Mouse (Mus musculus) Muller cell, postnatal 12 days (primary cell): ENCODE results near the gene Enho.

ENCODE experiments used
- DNase-seq: peaks from one replicate; pipeline ENCODE4 v3.0.0-alpha.2; 2015; ENCODE audit errors: inconsistent ontology term

Enho gene

DNA sequence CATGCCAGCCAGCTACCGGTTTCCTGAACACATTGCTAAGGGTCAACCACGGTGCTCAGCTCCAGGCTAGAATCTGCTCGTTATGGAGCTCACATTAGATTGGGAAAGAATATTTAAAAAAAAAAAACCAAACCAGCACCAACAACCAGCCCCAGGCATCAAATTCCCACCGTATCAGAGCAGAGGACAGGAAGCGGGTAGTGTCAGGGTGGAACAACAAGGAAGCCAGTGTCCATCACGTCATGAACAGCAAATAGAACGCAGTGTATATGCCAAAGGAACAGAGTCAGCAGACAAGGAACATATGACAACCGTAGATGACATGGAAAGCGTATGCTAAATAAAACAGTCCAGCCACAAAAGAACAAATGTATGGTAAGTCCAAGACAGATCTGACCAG, 7.1 kb downstream of the Enho start:
- no peak for DNase-seq

GRCm38 (mm10) chr4:41631390-41631789, 8.7 kb downstream of the Enho start:
- DNase-seq, result peak; percentile 73

- DNase-seq, result no peak
Observed at GRCm38 (mm10) chr4:41630196-41630595, 9.9 kb downstream of the Enho start.

- DNase-seq, result peak; percentile 44
Observed at GRCm38 (mm10) chr4:41628202-41628927, 11.8 kb downstream of the Enho start.

DNA sequence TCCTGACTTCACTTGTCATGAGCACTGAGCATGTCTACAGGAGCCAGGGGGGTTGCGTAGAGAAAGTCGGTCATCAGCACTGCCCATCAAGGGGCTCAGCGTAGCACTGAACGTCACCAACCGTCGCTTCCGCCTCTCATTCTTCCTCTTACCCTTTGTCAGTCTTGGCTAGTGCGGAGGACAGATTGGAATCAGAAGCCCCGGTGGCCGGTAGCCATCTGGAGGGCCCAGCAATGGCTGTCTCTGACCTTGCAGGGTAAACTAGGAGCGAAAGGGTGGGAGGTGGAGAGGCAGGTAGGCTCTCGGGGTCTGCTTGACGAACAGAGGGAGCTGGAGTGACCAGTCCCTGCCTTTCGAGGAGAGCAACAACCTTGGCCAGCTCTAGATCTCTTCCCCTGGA, 18.1 kb downstream of the Enho start:
- DNase-seq, result no peak

DNA sequence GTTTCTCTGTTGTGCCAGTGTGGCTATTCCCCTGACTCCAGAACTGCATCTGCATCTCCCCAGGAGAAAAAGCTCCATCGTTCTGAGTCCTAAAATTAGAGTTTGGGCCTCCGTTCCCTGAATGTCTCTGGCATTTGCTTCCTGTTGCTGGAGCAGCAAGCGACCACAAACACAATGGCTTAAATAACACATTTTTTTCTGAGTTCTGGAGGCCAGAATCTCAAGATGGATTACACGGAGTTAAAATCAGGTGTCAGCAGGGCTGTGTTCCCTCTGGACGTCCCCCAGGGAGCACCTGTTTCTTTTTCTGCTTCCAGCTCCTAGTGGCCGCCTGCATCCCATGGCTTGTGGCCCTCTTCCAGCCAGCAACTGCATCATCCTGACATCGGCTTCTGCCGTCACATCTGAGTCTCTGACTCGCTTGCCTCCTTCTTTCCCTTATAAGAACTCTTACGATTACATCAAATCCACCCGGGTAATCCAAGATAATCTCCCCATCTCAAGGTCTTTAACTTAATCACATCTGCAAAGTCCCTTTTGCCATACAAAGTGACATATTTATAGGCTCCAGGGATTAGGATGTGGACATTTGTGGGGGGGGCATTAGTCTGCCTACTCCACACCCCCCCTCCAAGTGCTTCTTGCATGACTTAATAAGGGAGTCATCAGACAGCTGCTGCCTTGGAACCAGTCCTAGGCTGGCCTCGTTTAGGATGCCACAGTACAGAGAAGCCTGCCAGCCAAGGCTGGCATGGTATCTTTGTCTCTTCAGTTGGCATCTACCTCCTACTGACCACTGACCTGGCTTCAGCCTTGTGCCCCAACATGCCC, 21.0 kb downstream of the Enho start:
- DNase-seq, result peak; percentile 88

GRCm38 (mm10) chr4:41615661-41616599, 24.2 kb downstream of the Enho start:
- DNase-seq, result peak; percentile 99

GRCm38 (mm10) chr4:41614156-41614555, 26.0 kb downstream of the Enho start:
- peak; percentile 56 for DNase-seq

GRCm38 (mm10) chr4:41612166-41612565, 28.0 kb downstream of the Enho start:
- no peak for DNase-seq

- peak; percentile 46 for DNase-seq
Observed at GRCm38 (mm10) chr4:41610594-41610980, 29.5 kb downstream of the Enho start.

DNA sequence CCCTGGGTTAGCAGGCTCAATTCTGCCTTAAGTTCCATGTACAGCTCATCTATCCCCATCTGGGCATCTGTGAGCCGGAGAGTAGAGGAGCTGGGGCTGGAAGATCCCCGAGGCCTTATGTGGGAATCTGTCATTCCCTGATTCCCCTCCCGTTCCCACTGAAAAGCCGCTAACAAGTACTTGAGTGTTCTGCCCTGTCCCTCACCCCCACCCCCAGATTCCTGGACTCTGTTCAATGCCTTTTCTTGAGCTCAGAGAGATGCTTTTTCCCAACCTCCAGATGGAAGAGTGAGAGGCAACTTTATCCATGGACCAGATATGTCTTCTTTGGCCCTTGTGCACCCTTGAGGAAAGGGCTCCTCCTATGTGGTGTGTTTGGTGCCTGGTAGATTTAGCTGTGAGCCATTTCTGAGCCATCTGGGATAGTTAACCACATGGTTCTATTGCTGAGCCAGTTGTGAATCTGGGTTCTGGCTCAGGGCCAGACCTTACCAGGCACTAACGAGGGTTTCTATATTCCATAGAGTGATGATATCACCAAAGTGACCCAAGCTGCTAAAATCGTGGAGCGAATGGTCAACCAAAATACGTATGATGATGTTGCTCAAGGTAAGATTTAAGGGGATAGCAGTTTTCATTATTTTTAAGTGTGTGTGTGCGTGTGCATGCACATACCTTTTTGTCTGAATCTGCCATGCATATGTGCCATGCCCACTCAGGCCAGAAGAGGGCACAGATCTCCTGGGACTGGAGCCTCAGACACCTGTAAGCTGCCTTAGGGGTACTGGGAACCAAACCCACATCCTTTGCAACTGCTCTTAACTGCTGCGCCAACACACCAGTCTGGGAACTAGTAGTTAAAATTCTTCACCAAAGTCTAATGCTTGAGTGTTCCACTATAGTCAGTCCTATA, 30.2 kb downstream of the Enho start:
- DNase-seq, result no peak

GRCm38 (mm10) chr4:41606784-41607183, 33.3 kb downstream of the Enho start:
- DNase-seq, result peak; percentile 62

- DNase-seq, result no peak
Observed at GRCm38 (mm10) chr4:41604476-41605396, 35.4 kb downstream of the Enho start.

DNA sequence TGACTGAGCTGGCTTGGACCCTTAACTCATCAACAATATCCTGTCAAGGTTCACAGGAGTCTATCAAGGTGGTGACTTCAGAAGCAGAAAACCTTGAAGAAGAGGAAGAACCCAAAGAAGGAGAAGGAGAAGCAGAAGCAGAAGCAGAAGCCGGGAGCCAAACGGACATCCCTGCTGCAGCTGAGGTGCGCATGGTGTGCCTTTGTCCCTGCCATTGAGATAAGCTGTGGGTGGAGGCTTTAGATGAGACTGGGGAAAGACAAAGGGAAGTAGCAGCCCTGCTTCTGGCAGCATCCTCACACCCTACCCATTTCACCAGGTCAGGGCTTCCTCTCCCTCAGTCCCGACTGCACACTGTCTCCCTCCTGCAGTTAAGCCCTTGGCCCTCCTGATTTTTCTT, 37.3 kb downstream of the Enho start:
- DNase-seq, result no peak
